Mouse (Mus musculus): ENCODE measurements around the gene Rabggta. TPM values are rescaled to one million over a fixed set of nuclear protein-coding genes. Genes with fewer than 3 reads are reported as not detected.

Gene Rabggta
- polyA plus RNA-seq, 1 experiment from 2014 or later, result 32.5 TPM

DNA sequence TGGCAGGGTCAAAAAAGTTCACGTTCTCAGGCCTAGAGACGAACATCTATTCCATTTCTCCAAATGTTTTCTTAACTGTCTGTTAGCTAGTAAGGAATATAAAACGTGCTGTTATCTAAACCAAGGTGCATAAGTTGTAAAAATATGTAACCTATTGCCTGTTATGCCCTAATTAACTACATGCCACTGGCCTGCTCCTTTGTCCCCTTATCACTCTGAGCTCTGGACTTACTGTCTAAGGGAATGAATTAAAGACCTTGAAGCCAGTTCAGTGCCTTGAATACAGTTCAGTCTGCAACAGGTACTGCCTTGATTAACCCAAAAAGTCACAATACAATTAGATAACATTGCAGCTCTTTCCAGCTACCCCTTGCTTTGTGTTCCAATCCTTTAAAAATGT lies 13.3 kb upstream of the Rabggta start:
- no peak for ATAC-seq
- no peak for DNase-seq (ENCODE audit: low spot score)
- no peak overlapping the region for H3K4me2 ChIP-seq (replicated peaks; ENCODE audit: low read depth, low read length)
- H3K4me1 ChIP-seq (ENCODE audit: insufficient read depth, low read depth, low read length), result no peaks in the 10 kb centered on the region
- H3K4me3 ChIP-seq (ENCODE audit: low read depth, low read length), result no peak overlapping the region
- no peak overlapping the region for H3K9ac ChIP-seq (replicated peaks; ENCODE audit: low read depth)
- no peak overlapping the region for H3K27ac ChIP-seq (ENCODE audit: low read length)
- H3K9me3 ChIP-seq (ENCODE audit: low read length), result no peaks in the 10 kb centered on the region
- WGBS, result 38% methylated on average over 3 of the region's 3 CpGs
- no peak for TF ChIP-seq EP300 (IDR thresholded peaks at IDR 0.05)
- TF ChIP-seq CTCF (IDR thresholded peaks at IDR 0.05), result no peak
- peaks cover 4% of the 10 kb centered on the region for H3K36me3 ChIP-seq (ENCODE audit: insufficient read depth, low read length)
- no peaks in the 10 kb centered on the region for H3K27me3 ChIP-seq (replicated peaks; ENCODE audit: insufficient read depth, low read length)

DNA sequence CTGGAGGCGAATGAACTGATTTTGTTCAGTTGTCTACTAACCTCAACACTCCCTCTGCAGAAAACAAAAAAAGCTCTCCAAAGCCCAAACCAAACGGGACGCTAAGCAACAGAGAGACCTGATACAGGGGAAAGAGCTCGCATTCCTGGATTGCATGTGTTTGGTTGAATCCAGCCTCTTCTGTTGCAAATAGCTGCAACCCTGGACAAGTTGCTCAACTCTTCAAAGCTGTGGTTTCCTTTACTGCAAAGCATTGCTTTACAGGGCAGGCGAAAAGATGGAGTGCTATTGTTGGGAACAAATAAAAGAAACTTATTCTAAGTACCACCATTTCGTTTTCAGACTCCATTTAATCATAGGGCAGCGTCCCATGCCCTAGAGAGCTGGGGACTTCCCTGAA lies 12.8 kb upstream of the Rabggta start:
- H3K4me3 ChIP-seq (ENCODE audit: low read depth, low read length), result no peak overlapping the region
- no peaks in the 10 kb centered on the region for H3K9me3 ChIP-seq (ENCODE audit: low read length)
- no peak for DNase-seq (ENCODE audit: low spot score)
- H3K4me2 ChIP-seq (replicated peaks; ENCODE audit: low read depth, low read length), result no peak overlapping the region
- H3K9ac ChIP-seq (replicated peaks; ENCODE audit: low read depth), result no peak overlapping the region
- ATAC-seq, result no peak
- 74% methylated on average over 7 of the region's 7 CpGs for WGBS
- H3K27ac ChIP-seq (ENCODE audit: low read length), result no peak overlapping the region
- no peaks in the 10 kb centered on the region; the same call in 1 of the 2 replicates for H3K36me3 ChIP-seq (ENCODE audit: insufficient read depth, low read length)
- TF ChIP-seq EP300 (IDR thresholded peaks at IDR 0.05) (no peak), CTCF (IDR thresholded peaks at IDR 0.05) (no peak)
- no peaks in the 10 kb centered on the region for H3K27me3 ChIP-seq (replicated peaks; ENCODE audit: insufficient read depth, low read length)
- H3K4me1 ChIP-seq (ENCODE audit: insufficient read depth, low read depth, low read length), result no peaks in the 10 kb centered on the region

DNA sequence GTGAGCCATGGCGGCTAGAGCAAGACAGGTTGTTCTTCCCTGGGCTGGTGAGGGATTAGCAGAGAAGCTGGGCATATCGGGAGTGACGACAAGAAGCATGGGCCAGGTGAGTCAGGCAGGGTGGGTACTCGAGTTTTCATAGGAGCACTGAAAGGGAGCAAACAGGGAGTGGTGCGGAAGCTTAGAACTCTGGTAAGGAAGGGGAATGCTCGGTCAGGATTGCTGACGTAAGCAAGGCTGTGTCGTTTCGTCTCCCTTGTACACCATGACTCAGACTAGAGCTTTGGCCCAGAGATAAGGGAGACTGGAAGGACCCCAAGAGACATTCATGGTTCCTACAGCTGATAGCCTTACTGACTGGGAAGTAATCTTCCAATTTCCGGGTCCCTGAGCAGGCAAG lies 11.8 kb upstream of the Rabggta start:
- H3K36me3 ChIP-seq (ENCODE audit: insufficient read depth, low read length), result no peaks in the 10 kb centered on the region
- TF ChIP-seq CTCF (IDR thresholded peaks at IDR 0.05) (no peak), EP300 (IDR thresholded peaks at IDR 0.05) (no peak)
- ATAC-seq, result no peak
- no peak overlapping the region for H3K4me2 ChIP-seq (replicated peaks; ENCODE audit: low read depth, low read length)
- 66% methylated on average over 10 of the region's 10 CpGs for WGBS
- no peaks in the 10 kb centered on the region for H3K27me3 ChIP-seq (replicated peaks; ENCODE audit: insufficient read depth, low read length)
- DNase-seq (ENCODE audit: low spot score), result no peak
- H3K9ac ChIP-seq (replicated peaks; ENCODE audit: low read depth), result no peak overlapping the region
- H3K27ac ChIP-seq (ENCODE audit: low read length), result no peak overlapping the region
- no peak overlapping the region for H3K4me3 ChIP-seq (ENCODE audit: low read depth, low read length)
- H3K4me1 ChIP-seq (ENCODE audit: insufficient read depth, low read depth, low read length), result no peaks in the 10 kb centered on the region
- no peaks in the 10 kb centered on the region for H3K9me3 ChIP-seq (ENCODE audit: low read length)

DNA sequence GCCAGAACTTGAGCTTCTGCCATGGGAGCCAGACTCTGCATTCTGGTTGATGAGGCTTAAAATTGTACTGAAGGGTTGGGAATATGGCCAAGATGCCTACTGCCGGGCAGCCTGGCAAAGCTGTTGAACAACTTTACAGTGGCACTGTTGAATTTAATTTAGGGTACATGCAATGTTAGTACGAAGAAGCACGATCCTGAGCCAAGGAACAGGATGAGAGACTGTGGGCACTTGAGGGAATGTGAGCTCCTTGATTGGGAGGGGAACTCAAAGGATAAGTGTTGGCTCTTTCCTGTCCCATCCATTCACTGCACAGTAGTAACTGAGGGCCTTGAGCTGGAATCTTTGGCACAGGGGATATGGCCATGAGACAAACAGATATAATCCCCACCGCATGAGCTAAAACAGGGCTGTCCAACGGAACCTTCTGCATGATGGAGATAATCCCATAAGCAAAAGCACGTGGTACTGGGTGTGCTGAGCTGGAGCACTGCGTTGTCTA lies 8.5 kb upstream of the Rabggta start:
- ATAC-seq (no peak), DNase-seq (ENCODE audit: low spot score) (peak; percentile 23)
- Histone ChIP-seq H3K9me3 (ENCODE audit: low read length) (no peaks in the 10 kb centered on the region), H3K4me2 (replicated peaks; ENCODE audit: low read depth, low read length) (no peak overlapping the region), H3K4me3 (ENCODE audit: low read depth, low read length) (no peak overlapping the region), H3K27me3 (replicated peaks; ENCODE audit: insufficient read depth, low read length) (no peaks in the 10 kb centered on the region), H3K36me3 (ENCODE audit: insufficient read depth, low read length) (no peaks in the 10 kb centered on the region), H3K9ac (replicated peaks; ENCODE audit: low read depth) (no peak overlapping the region), H3K27ac (ENCODE audit: low read length) (no peak overlapping the region), H3K4me1 (ENCODE audit: insufficient read depth, low read depth, low read length) (no peaks in the 10 kb centered on the region)
- no peak for TF ChIP-seq EP300 (IDR thresholded peaks at IDR 0.05)
- no peak for TF ChIP-seq CTCF (IDR thresholded peaks at IDR 0.05)
- WGBS, result 65% methylated on average over 7 of the region's 7 CpGs

DNA sequence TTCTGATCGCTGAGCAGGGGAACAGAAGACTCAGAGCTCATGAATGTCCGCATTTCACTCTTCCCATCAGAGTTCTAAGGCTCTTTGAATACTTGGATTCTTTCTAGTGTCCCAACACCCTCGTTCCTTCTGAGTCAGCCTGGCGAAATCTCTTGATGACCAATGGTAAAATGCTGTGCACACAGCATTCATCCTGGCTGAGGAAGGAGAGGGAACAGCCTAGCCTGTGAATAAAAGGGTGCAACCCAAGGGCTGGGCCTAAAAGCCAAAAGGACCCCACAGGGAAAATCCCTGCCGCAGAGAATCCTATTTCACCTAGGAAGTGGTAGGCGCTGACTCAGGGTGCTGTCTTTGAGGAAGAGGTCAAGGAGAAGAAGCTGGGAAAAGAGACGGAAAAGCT lies 8.1 kb upstream of the Rabggta start:
- Histone ChIP-seq H3K27ac (ENCODE audit: low read length) (no peak overlapping the region), H3K9ac (replicated peaks; ENCODE audit: low read depth) (no peak overlapping the region), H3K4me1 (ENCODE audit: insufficient read depth, low read depth, low read length) (no peaks in the 10 kb centered on the region), H3K4me2 (replicated peaks; ENCODE audit: low read depth, low read length) (no peak overlapping the region), H3K36me3 (ENCODE audit: insufficient read depth, low read length) (no peaks in the 10 kb centered on the region), H3K9me3 (ENCODE audit: low read length) (no peaks in the 10 kb centered on the region), H3K27me3 (replicated peaks; ENCODE audit: insufficient read depth, low read length) (no peaks in the 10 kb centered on the region), H3K4me3 (ENCODE audit: low read depth, low read length) (no peak overlapping the region)
- no peak for ATAC-seq
- DNase-seq (ENCODE audit: low spot score), result no peak
- 52% methylated on average over 7 of the region's 7 CpGs for WGBS
- TF ChIP-seq EP300 (IDR thresholded peaks at IDR 0.05), result no peak

DNA sequence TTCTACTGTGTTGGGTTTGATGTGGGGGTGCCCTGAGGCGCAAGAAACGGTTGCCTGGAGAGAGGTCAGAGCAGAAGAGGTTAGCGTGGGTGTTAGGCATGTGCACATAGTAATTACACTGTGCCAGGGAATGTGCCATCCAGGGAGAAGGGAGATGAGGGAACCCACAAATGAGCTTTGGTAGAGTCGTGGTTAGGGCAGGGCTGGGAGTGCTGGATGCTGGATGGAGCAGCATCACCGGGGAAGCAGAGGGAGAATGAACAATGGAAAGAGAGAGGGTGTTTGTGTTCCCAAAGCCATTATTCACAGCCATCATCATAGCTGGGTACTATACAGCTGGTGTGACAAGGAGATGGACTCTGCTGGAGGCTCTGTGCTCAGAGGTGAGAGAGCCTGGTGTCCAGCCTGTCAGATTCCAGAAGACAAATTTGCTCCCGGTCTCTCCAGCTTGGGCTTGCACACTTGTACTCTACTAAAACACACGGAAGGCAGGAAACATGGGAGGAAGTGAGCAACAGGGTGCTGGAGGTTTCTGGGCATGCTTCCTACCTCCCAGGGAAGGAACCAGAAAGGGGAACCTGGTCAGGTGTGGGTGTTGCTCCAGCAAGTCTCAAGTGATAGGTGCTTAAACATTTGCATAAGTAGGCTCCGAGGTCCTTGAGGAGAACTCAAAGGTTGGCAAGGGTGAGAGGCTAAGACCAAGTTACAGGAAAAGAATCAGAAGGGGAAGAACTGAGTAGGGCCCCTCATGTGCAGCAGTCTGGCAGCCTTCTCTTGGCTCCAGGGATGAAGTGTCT lies 6.0 kb upstream of the Rabggta start:
- peak; percentile 82 for ATAC-seq
- Histone ChIP-seq H3K4me2 (replicated peaks; ENCODE audit: low read depth, low read length) (no peak overlapping the region), H3K9ac (replicated peaks; ENCODE audit: low read depth) (no peak overlapping the region), H3K27ac (ENCODE audit: low read length) (peak overlapping the region; percentile 38; the same call in 1 of the 2 replicates), H3K4me1 (ENCODE audit: insufficient read depth, low read depth, low read length) (no peaks in the 10 kb centered on the region; the same call in 1 of the 2 replicates), H3K9me3 (ENCODE audit: low read length) (no peaks in the 10 kb centered on the region), H3K4me3 (ENCODE audit: low read depth, low read length) (no peak overlapping the region), H3K27me3 (replicated peaks; ENCODE audit: insufficient read depth, low read length) (no peaks in the 10 kb centered on the region), H3K36me3 (ENCODE audit: insufficient read depth, low read length) (no peaks in the 10 kb centered on the region)
- TF ChIP-seq CTCF (IDR thresholded peaks at IDR 0.05) (no peak), EP300 (IDR thresholded peaks at IDR 0.05) (no peak)
- DNase-seq (ENCODE audit: low spot score), result peak; percentile 75
- 40% methylated on average over 8 of the region's 8 CpGs for WGBS
